Mouse (Mus musculus) neural tube, embryonic 12.5 days (tissue): Measurements from ENCODE around the gene Dpyd. TPM values are rescaled to one million over a fixed set of nuclear protein-coding genes. Genes with fewer than 3 reads are reported as not detected.

Source experiments
- ATAC-seq: fragments of 200-750 bp; cut with Nextera tagmentation; 2 replicates; pipeline ENCODE4 v1.8.0; 2017; ENCODE audit warnings: low read depth, mild to moderate bottlenecking, moderate TSS enrichment, moderate library complexity; ENCODE audit not compliant: low FRiP score
- H3K27ac ChIP-seq: fragments of 300-500 bp; sonication (generic); 2 replicates; pipeline ENCODE4 v1.5.1; 2016
- H3K27me3 ChIP-seq: fragments of 300-500 bp; sonication (generic); replicated peaks from 2 replicates; pipeline ENCODE4 v1.6.1; 2016; ENCODE audit warnings: mild to moderate bottlenecking
- H3K36me3 ChIP-seq: fragments of 300-500 bp; sonication (generic); 2 replicates; pipeline ENCODE4 v1.6.1; 2016; ENCODE audit warnings: mild to moderate bottlenecking
- H3K4me1 ChIP-seq: fragments of 300-500 bp; sonication (generic); 2 replicates; pipeline ENCODE4 v1.6.1; 2016
- H3K4me2 ChIP-seq: fragments of 300-500 bp; sonication (generic); replicated peaks from 2 replicates; pipeline ENCODE4 v1.6.1; 2016; ENCODE audit warnings: mild to moderate bottlenecking
- H3K4me3 ChIP-seq: fragments of 300-500 bp; sonication (generic); 2 replicates; pipeline ENCODE4 v1.5.1; 2016
- H3K9ac ChIP-seq: fragments of 300-500 bp; sonication (generic); 2 replicates; pipeline ENCODE4 v1.6.1; 2016; ENCODE audit warnings: mild to moderate bottlenecking
- H3K9me3 ChIP-seq: fragments of 300-500 bp; sonication (generic); 2 replicates; pipeline ENCODE4 v1.6.1; 2016; ENCODE audit warnings: mild to moderate bottlenecking
- WGBS: fragments of 180-500 bp; shearing (Covaris S2); methylation state at CpG from one replicate; pipeline ENCODE4 v1.1.7; 2016; 5-methylcytosine and 5-hydroxymethylcytosine counted together
- polyA plus RNA-seq: library from polyadenylated mRNA; unstranded; fragments of >200 nt; fragmentation: Nextera tagmentation; extraction: Ambion mirVana; gene quantifications from 2 replicates; pipeline ENCODE4 v1.2.1, GENCODE M21; 2016

Gene Dpyd
- polyA plus RNA-seq, 1 experiment from 2014 or later = 6.5 TPM

DNA sequence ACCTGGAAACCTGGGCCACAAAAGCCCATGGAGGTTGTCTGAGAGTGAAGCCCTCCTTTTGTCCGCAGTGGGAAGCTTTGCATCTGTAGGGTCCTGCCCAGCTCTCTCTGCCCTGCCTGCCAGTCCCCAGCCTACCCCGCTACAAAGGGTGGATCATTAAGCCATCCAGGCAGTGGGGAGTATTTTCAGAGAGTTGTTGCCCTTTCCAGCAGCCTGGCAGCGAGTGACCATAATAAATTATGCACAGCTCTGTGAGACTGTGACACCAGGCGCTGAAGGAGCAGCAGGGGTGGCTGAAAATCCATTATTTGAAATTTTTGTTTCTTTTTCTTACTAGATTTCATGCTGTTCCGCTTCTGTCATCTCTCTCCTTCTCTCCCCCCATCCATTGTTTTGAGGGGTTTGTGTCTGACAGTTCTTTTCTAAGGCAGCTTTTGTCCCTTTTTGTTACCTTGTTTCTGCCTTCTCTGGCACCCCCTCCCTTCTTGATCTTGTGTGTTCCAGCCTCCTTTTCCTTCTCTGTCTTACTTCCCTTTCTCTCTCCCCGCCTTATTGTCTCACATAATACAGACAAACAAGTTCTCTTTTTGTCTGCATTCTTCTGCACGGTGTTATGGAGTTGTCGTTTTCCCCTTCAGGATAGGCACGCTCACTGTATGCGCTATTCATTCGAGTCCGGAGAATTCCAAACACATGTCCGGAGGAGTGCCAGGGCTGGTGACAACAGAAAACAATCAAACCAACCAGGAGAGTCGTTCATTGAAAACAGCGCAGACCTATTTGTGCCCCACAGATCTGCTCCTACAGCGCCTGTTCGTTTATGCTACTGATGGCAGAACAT, 592.9 kb downstream of the Dpyd start:
- peak overlapping the region; percentile 57 for H3K4me2 ChIP-seq
- H3K36me3 ChIP-seq = no peaks in the 10 kb centered on the region
- H3K4me1 ChIP-seq = peaks cover 6% of the 10 kb centered on the region
- no peaks in the 10 kb centered on the region for H3K9me3 ChIP-seq
- H3K9ac ChIP-seq = peak overlapping the region; percentile 34; the same call in 1 of the 2 replicates
- peak overlapping the region; percentile 23; the same call in 1 of the 2 replicates for H3K4me3 ChIP-seq
- WGBS = 10% methylated on average over 17 of the region's 17 CpGs
- peak overlapping the region; percentile 50; the same call in 1 of the 2 replicates for H3K27ac ChIP-seq
- peak; percentile 95 for ATAC-seq
- no peaks in the 10 kb centered on the region for H3K27me3 ChIP-seq

DNA sequence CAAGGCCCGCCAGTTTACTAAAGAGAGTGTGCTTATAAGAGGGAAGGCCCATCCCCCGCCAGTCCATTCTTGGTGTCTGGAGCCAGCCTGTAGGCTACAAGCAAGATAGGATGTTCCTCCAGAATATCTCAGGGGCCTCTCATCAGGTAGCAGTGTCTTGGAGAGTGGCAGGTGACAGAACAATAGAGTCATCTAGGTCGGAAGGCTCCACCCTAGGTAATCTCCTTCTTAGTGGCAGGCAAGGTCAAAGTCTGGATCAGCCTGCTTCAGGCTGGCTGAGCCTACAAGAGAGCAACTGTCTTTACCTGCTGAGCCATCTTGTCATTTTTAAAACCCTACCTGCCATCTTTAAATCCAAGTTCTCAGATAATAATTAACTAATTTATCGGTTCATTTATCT, 596.7 kb downstream of the Dpyd start:
- Histone ChIP-seq H3K4me2 (no peak overlapping the region), H3K27me3 (no peaks in the 10 kb centered on the region), H3K9ac (no peak overlapping the region), H3K4me1 (peaks cover 6% of the 10 kb centered on the region), H3K27ac (no peak overlapping the region), H3K9me3 (no peaks in the 10 kb centered on the region), H3K36me3 (no peaks in the 10 kb centered on the region), H3K4me3 (no peak overlapping the region)
- WGBS = 86% methylated on average over 4 of the region's 4 CpGs
- ATAC-seq = no peak

DNA sequence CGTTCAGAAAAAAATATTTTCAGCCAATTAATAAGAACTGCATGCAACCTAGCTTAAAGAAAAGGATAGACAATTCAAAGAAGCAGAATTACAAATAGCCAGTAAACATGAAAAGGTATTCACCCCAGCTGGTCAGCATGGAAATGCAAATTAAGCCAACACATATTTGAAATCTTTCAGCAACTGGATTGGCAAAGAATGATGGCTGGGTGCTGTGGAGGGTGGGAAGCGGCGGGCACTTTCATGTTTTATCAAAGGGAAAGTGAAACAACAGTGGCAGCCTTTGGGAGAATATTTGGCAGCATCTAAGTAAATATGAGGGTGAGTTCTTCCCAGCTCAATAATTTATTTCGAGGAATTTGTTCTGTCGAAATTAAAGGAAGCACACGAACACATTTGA, 603.8 kb downstream of the Dpyd start:
- no peaks in the 10 kb centered on the region for H3K9me3 ChIP-seq
- no peak overlapping the region for H3K27ac ChIP-seq
- no peaks in the 10 kb centered on the region for H3K36me3 ChIP-seq
- no peaks in the 10 kb centered on the region for H3K27me3 ChIP-seq
- H3K4me1 ChIP-seq = no peaks in the 10 kb centered on the region
- 60% methylated on average over 6 of the region's 6 CpGs for WGBS
- no peak for ATAC-seq
- no peak overlapping the region for H3K4me2 ChIP-seq
- no peak overlapping the region for H3K9ac ChIP-seq
- no peak overlapping the region for H3K4me3 ChIP-seq

DNA sequence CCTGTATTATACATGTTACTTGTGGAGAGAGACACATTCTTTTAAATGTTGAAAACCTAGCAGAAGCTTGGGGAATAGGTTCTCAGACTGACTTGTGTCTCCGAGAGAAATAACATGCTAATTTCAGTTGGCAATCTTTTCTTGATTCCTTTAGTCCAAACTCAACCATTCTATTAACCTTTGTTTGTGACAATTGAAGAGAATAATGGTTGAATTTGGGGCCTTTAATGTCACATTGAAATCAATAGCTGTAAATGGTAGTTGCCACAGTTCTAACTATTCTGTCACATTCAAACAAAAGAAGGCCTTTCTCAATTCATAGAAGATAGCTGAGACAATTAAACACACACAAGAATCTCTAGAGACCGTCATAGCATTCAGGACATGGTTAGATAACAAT, 606.2 kb downstream of the Dpyd start:
- WGBS = 19% methylated on average over 2 of the region's 2 CpGs
- H3K27ac ChIP-seq = no peak overlapping the region
- ATAC-seq = no peak

DNA sequence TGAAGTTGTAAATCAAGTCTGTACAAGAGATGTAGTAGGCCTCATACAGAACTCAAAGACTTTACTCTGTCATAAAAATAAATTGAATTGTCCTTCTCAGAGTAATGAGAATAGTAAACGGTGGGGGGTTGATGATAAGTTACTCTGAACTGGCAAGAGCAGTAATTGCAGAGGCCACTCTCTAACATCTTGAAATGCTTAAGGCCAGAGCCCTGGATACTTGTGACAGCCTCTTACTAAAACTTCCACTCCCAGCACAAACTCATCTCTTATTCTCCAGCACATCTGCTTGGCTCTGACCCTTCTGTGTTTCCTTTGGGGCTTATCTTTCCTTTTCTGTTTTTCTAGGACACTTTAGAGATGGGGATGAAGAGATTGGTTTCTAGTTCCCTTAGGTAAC, 606.7 kb downstream of the Dpyd start:
- Histone ChIP-seq H3K9ac (no peak overlapping the region), H3K27me3 (no peaks in the 10 kb centered on the region), H3K4me3 (no peak overlapping the region), H3K36me3 (no peaks in the 10 kb centered on the region), H3K4me2 (no peak overlapping the region), H3K4me1 (no peaks in the 10 kb centered on the region), H3K27ac (no peak overlapping the region), H3K9me3 (no peaks in the 10 kb centered on the region)
- ATAC-seq = no peak
- WGBS = 3% methylated on average over 1 of the region's 1 CpGs

More for the DNA sequence above, 606.2 kb downstream of the Dpyd start:
- H3K9me3 ChIP-seq = no peaks in the 10 kb centered on the region
- H3K27me3 ChIP-seq = no peaks in the 10 kb centered on the region
- no peak overlapping the region for H3K4me3 ChIP-seq
- H3K4me1 ChIP-seq = no peaks in the 10 kb centered on the region
- no peaks in the 10 kb centered on the region for H3K36me3 ChIP-seq
- H3K9ac ChIP-seq = no peak overlapping the region
- no peak overlapping the region for H3K4me2 ChIP-seq

DNA sequence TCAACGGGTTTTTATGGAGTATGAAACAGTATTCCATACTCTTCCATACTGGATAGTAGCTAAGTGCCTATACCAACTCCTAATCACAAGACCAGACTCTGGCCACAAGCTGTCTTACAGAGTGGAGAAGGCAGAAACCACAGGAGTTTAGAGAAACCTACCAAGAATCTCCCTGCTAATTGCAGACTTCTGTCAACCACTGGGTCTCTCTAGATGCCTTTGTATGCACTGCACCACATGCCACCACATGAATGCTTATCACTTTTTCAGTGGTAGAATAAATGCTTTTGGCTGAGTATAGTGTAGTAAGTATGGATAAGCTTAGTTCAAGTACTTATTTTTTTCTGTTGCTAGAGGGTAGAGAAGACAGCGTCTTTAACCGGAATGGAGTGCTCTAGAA, 621.3 kb downstream of the Dpyd start:
- H3K36me3 ChIP-seq = no peaks in the 10 kb centered on the region
- WGBS = 85% methylated on average over 3 of the region's 3 CpGs
- no peaks in the 10 kb centered on the region for H3K9me3 ChIP-seq
- H3K27me3 ChIP-seq = no peaks in the 10 kb centered on the region
- no peak overlapping the region for H3K4me3 ChIP-seq
- no peak overlapping the region for H3K9ac ChIP-seq
- ATAC-seq = no peak
- H3K4me1 ChIP-seq = no peaks in the 10 kb centered on the region
- no peak overlapping the region for H3K27ac ChIP-seq
- H3K4me2 ChIP-seq = no peak overlapping the region

DNA sequence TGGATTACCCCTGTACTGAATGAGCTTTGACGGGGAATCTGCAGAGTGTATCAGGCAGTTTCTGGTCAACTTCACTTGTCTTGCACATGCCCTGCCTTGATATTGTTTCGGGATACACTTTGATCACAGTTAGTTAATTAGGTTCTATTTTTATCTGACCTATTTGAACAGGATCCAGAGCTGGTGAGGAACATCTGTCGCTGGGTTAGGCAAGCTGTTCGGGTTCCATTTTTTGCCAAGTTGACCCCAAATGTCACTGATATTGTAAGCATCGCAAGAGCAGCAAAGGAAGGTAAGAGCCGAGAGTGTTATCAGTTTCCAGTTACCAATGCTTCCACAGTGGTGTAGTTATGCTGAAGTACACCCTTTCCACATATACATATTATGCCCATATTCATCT, 632.1 kb downstream of the Dpyd start:
- Histone ChIP-seq H3K36me3 (no peaks in the 10 kb centered on the region), H3K9me3 (no peaks in the 10 kb centered on the region), H3K9ac (no peak overlapping the region), H3K27me3 (no peaks in the 10 kb centered on the region), H3K4me1 (no peaks in the 10 kb centered on the region), H3K4me2 (no peak overlapping the region), H3K4me3 (no peak overlapping the region), H3K27ac (no peak overlapping the region)
- WGBS = 93% methylated on average over 6 of the region's 6 CpGs
- no peak for ATAC-seq

DNA sequence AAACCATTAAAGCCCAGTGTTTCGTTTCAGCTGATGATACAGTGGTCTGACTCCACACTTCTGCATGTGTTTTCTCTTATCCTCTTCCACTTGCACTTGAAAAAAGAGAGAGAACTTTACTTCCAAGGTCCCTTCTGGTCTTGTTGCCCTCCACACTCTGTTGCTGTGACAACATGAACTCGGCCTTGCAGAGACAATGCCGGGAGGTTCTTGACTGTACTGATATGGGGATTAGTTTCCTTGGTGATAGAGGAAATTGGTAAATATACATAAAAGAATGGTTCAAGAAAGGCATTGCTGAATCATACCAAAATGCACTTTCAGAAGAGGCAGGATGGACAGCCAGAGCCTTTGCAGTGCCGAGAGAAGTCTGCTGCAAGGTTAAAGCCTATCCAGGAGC, 633.7 kb downstream of the Dpyd start:
- Histone ChIP-seq H3K4me3 (no peak overlapping the region), H3K9me3 (no peaks in the 10 kb centered on the region), H3K9ac (no peak overlapping the region), H3K4me1 (no peaks in the 10 kb centered on the region), H3K27ac (no peak overlapping the region), H3K27me3 (no peaks in the 10 kb centered on the region), H3K4me2 (no peak overlapping the region), H3K36me3 (no peaks in the 10 kb centered on the region)
- WGBS = 86% methylated on average over 4 of the region's 4 CpGs
- ATAC-seq = no peak

DNA sequence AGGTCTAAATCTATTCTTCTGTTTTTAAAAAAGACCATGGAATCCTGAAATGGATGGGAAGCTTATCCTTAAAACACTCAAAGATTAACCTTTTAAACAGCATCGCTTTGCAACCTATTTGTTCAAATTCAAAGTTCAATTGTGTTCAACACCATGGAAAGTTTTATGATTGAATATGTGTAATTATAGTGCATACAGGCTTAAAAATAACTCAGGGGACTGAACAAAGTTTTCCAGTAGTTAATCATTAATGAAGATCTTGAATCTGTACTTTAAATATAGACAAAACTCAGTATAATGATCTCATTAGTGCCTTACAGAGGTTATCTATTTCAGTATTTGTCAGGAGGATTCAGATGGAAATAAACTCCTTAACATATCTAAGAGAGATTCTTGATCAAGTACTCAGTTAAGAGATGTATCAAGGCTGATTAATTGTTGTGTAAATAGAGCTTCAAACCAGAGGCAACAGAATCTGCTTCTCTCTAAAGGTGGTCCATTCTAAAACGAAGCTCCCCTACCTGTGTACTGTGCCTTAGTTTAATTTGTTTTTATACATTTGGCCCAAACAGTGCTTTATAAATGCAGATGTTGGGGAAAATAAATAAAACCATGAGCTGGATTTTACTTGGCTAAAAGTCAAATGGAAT, 659.0 kb downstream of the Dpyd start:
- no peak for ATAC-seq
- no peak overlapping the region for H3K9ac ChIP-seq
- no peak overlapping the region for H3K27ac ChIP-seq
- no peaks in the 10 kb centered on the region for H3K9me3 ChIP-seq
- 66% methylated on average over 2 of the region's 2 CpGs for WGBS
- no peak overlapping the region for H3K4me3 ChIP-seq
- H3K4me1 ChIP-seq = no peaks in the 10 kb centered on the region
- H3K27me3 ChIP-seq = no peaks in the 10 kb centered on the region
- no peak overlapping the region for H3K4me2 ChIP-seq
- no peaks in the 10 kb centered on the region for H3K36me3 ChIP-seq

DNA sequence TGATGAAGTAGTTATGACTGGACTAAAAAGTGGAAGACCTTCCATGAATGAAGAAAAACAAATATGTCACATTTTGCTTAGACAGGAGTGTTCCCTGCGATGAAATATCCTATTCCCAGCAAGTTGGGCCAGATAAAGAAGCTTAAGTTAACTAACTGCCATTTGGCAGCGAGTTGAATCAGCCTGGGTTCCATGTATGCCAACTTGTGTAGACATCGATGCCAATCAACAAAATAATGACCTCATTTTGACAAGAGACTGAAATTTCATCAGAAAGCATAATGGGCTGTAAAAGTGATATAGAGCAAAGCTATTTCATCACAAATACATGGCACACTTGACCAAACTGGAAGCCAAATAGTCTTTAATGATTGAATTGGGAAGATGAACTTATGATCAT, 681.3 kb downstream of the Dpyd start:
- Histone ChIP-seq H3K9ac (no peak overlapping the region), H3K27me3 (no peaks in the 10 kb centered on the region), H3K36me3 (no peaks in the 10 kb centered on the region), H3K27ac (no peak overlapping the region), H3K9me3 (no peaks in the 10 kb centered on the region), H3K4me1 (no peaks in the 10 kb centered on the region), H3K4me3 (no peak overlapping the region), H3K4me2 (no peak overlapping the region)
- WGBS = 91% methylated on average over 3 of the region's 3 CpGs
- no peak for ATAC-seq

DNA sequence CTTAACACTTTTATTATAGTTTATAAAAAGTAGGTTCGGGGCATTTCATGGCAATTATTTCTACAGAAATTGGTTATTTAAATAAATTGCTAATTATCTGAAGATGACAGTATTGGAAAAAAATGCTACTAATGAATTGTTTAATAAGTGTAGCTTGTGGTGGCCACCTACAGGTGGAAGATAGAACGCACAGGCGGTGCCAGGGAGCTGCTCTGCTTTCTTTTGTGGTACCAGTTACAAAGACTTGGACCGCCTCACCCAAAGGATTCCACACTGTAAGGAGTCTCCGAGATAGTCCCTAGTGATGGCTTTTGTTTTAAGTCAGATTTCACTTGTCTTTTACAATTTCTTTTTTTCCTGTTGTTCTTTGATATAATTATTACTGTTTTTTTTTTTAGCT, 694.6 kb downstream of the Dpyd start:
- no peak for ATAC-seq
- H3K36me3 ChIP-seq = no peaks in the 10 kb centered on the region
- no peaks in the 10 kb centered on the region for H3K4me1 ChIP-seq
- H3K9me3 ChIP-seq = no peaks in the 10 kb centered on the region
- H3K27me3 ChIP-seq = no peaks in the 10 kb centered on the region
- WGBS = 54% methylated on average over 5 of the region's 5 CpGs
- H3K27ac ChIP-seq = no peak overlapping the region
- H3K9ac ChIP-seq = no peak overlapping the region
- no peak overlapping the region for H3K4me2 ChIP-seq
- H3K4me3 ChIP-seq = no peak overlapping the region

DNA sequence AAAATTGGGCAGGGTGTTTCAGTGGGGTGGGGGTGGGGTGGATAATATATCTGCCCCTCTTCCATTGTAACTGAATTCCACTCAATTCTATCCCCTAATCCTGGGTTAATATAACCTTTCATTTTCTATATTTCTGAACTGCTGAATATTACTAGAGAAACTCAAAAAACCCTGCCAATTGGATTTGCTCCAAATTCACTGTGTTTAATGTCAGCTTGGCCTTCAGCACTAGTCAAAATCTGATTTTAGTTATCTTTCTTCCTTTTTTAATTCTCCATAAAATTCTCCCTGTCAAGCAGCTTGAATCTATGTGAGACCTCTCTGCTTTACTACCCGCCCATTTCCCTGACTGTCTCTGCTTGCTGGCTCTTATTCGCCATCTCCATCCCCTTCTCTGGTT, 713.3 kb downstream of the Dpyd start:
- Histone ChIP-seq H3K9me3 (no peaks in the 10 kb centered on the region), H3K27ac (no peak overlapping the region)
- WGBS = 69% methylated on average over 2 of the region's 2 CpGs

DNA sequence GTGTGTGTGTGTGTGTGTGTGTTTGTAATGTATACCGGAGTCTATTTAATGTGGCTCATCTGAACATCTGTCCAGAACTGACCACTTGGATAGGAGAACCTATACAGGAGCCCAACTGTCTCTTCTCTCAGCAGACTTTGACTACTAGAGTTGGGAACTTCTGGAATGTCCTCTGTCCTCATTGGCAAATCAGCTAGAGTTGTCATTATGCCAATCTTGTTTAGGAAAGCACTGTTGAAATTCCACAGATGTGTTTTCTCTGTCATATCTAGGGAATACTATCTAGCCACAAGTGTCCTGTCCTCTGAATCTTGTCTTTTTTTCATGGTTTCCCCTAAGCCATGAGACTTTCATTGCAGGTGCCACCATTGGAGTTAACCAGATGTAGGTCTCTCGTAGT, 718.7 kb downstream of the Dpyd start:
- Histone ChIP-seq H3K4me3 (no peak overlapping the region), H3K9me3 (no peaks in the 10 kb centered on the region), H3K4me1 (no peaks in the 10 kb centered on the region), H3K27me3 (no peaks in the 10 kb centered on the region), H3K27ac (no peak overlapping the region), H3K36me3 (no peaks in the 10 kb centered on the region), H3K9ac (no peak overlapping the region), H3K4me2 (no peak overlapping the region)
- ATAC-seq = no peak
- 96% methylated on average over 2 of the region's 2 CpGs for whole genome bisulfite sequencing

More for the DNA sequence above, 713.3 kb downstream of the Dpyd start:
- H3K9ac ChIP-seq = no peak overlapping the region
- H3K27me3 ChIP-seq = no peaks in the 10 kb centered on the region
- no peak overlapping the region for H3K4me3 ChIP-seq
- ATAC-seq = no peak
- H3K4me2 ChIP-seq = no peak overlapping the region
- H3K36me3 ChIP-seq = no peaks in the 10 kb centered on the region
- H3K4me1 ChIP-seq = no peaks in the 10 kb centered on the region
